Mouse (Mus musculus) small intestine, adult 2 months (tissue): ENCODE measurements around the gene Fam151b. TPM values are rescaled to one million over a fixed set of nuclear protein-coding genes. Genes with fewer than 3 reads are reported as not detected.
A peak's percentile ranks its signal among the peaks of the same experiment; 100 is the strongest.

Experiments
- H3K27ac ChIP-seq: fragments of 200-500 bp; 2 replicates; pipeline ENCODE4 v1.5.1; 2012; ENCODE audit warnings: low read depth, low read length, control low read depth, inconsistent platforms; ENCODE audit not compliant: insufficient read depth
- H3K27me3 ChIP-seq: fragments of 200-500 bp; 2 replicates; pipeline ENCODE4 v1.6.1; 2012; ENCODE audit warnings: mild to moderate bottlenecking, moderate library complexity, low read length, inconsistent platforms; ENCODE audit not compliant: control insufficient read depth, insufficient read depth
- H3K36me3 ChIP-seq: fragments of 200-500 bp; 2 replicates; pipeline ENCODE4 v1.6.1; 2012; ENCODE audit warnings: mild to moderate bottlenecking, low read length, control low read depth, inconsistent platforms; ENCODE audit not compliant: control insufficient read depth, insufficient read depth
- H3K4me1 ChIP-seq: fragments of 200-500 bp; 2 replicates; pipeline ENCODE4 v1.6.1; 2012; ENCODE audit warnings: low read length, inconsistent platforms, mixed read lengths; ENCODE audit not compliant: control insufficient read depth, insufficient read depth, insufficient read length
- H3K4me3 ChIP-seq: fragments of 200-500 bp; 2 replicates; pipeline ENCODE4 v1.5.1; 2012; ENCODE audit warnings: low read depth, mild to moderate bottlenecking, control low read depth, inconsistent platforms, low read length, moderate library complexity
- CTCF ChIP-seq: fragments of 200-500 bp; IDR thresholded peaks from 2 replicates; pipeline ENCODE4 v1.5.1; 2012; ENCODE audit warnings: low read depth, mild to moderate bottlenecking, control low read depth, inconsistent platforms, low read length, moderate library complexity, mixed read lengths; ENCODE audit not compliant: insufficient replicate concordance, insufficient read length; ENCODE audit errors: extremely low read depth
- POLR2A ChIP-seq: fragments of 200-500 bp; IDR thresholded peaks from 2 replicates; pipeline ENCODE4 v1.6.1; 2012; ENCODE audit warnings: low read depth, mild to moderate bottlenecking, control low read depth, inconsistent platforms, low read length, moderate library complexity
- WGBS: fragments of 180-500 bp; shearing (Covaris S2); methylation state at CpG from one replicate; pipeline ENCODE4 v1.1.7; 2018; 5-methylcytosine and 5-hydroxymethylcytosine counted together
- polyA plus RNA-seq: library from polyadenylated mRNA; depleted of rRNA; stranded (reverse); fragments of >200 nt; gene quantifications from 2 replicates; pipeline ENCODE4 v1.2.3, GENCODE M21; 2012

Fam151b gene
- polyA plus RNA-seq, 1 experiment, result 1.1 TPM

GRCm38 (mm10) chr13:92464698-92465097, 19.1 kb downstream of the Fam151b start:
- 33% methylated on average over 3 of the region's 3 CpGs for WGBS
- H3K4me3 ChIP-seq, result no peak overlapping the region

DNA sequence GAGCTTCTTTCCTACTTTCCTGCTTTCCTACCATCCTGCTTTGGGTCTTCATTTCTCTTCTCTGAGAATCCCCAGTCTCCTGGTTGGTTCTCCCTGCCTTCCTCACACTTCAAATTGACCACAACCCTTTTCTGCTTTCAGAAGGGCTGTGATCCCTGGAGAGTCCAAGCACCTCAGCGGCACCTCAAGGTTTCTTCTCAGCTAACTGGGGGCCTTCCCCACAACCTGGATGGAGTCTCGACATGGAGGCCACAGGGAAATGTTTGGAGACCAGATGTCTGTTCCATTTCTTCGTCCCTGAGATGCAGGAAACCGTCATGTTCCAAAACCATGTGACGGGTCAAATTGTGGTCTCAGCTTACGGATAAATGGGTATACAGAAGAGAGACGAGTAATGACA, 36.9 kb downstream of the Fam151b start:
- TF ChIP-seq POLR2A (no peak), CTCF (no peak)
- H3K27ac ChIP-seq, result no peak overlapping the region
- H3K4me3 ChIP-seq, result no peak overlapping the region
- H3K4me1 ChIP-seq, result no peaks in the 10 kb centered on the region; the same call in 1 of the 2 replicates
- WGBS, result 91% methylated on average over 7 of the region's 7 CpGs
- no peaks in the 10 kb centered on the region for H3K36me3 ChIP-seq
- H3K27me3 ChIP-seq, result no peaks in the 10 kb centered on the region

More at GRCm38 (mm10) chr13:92464698-92465097, 19.1 kb downstream of the Fam151b start:
- Histone ChIP-seq H3K27ac (no peak overlapping the region), H3K27me3 (no peaks in the 10 kb centered on the region), H3K36me3 (0 out of 2 replicates have a peak, but pooled peaks cover 2% of the 10 kb centered on the region), H3K4me1 (no peaks in the 10 kb centered on the region)
- TF ChIP-seq CTCF, result no peak
- TF ChIP-seq POLR2A, result no peak

- TF ChIP-seq POLR2A (no peak), CTCF (no peak)
- Histone ChIP-seq H3K27me3 (no peaks in the 10 kb centered on the region), H3K36me3 (no peaks in the 10 kb centered on the region), H3K4me1 (no peaks in the 10 kb centered on the region; the same call in 1 of the 2 replicates), H3K27ac (no peak overlapping the region), H3K4me3 (no peak overlapping the region)
- 75% methylated on average over 13 of the region's 13 CpGs for WGBS
Observed at GRCm38 (mm10) chr13:92440286-92440685, 43.5 kb downstream of the Fam151b start.

- TF ChIP-seq POLR2A, result no peak
- Histone ChIP-seq H3K27ac (no peak overlapping the region), H3K27me3 (no peaks in the 10 kb centered on the region), H3K36me3 (no peaks in the 10 kb centered on the region), H3K4me1 (no peaks in the 10 kb centered on the region), H3K4me3 (no peak overlapping the region)
- 80% methylated on average over 10 of the region's 10 CpGs for WGBS
Observed at GRCm38 (mm10) chr13:92438656-92439055, 45.2 kb downstream of the Fam151b start.

- TF ChIP-seq CTCF (no peak), POLR2A (no peak)
- H3K27ac ChIP-seq, result no peak overlapping the region
- H3K27me3 ChIP-seq, result peaks cover 27% of the 10 kb centered on the region
- WGBS, result 44% methylated on average over 4 of the region's 4 CpGs
- H3K4me3 ChIP-seq, result no peak overlapping the region
- peaks cover 12% of the 10 kb centered on the region for H3K4me1 ChIP-seq
- H3K36me3 ChIP-seq, result no peaks in the 10 kb centered on the region
Observed at GRCm38 (mm10) chr13:92427351-92427855, 56.4 kb downstream of the Fam151b start.

- TF ChIP-seq CTCF, result no peak
- TF ChIP-seq POLR2A, result no peak
- peaks cover 12% of the 10 kb centered on the region for H3K4me1 ChIP-seq
- 2% methylated on average over 92 of the region's 92 CpGs for WGBS
- no peak overlapping the region for H3K27ac ChIP-seq
- H3K36me3 ChIP-seq, result no peaks in the 10 kb centered on the region
- peak overlapping the region; percentile 46 for H3K4me3 ChIP-seq
- peaks cover 27% of the 10 kb centered on the region for H3K27me3 ChIP-seq
Observed at GRCm38 (mm10) chr13:92426294-92427051, 57.3 kb downstream of the Fam151b start.

- H3K27me3 ChIP-seq, result peaks cover 27% of the 10 kb centered on the region
- peaks cover 12% of the 10 kb centered on the region for H3K4me1 ChIP-seq
- no peaks in the 10 kb centered on the region for H3K36me3 ChIP-seq
- WGBS, result under 1% methylated on average over 54 of the region's 54 CpGs
- H3K4me3 ChIP-seq, result peak within 1 kb of the TSS; percentile 46
- TF ChIP-seq POLR2A (no peak), CTCF (no peak)
- H3K27ac ChIP-seq, result no peak within 1 kb of the TSS
Observed at GRCm38 (mm10) chr13:92425758-92426264, 58.0 kb downstream of the Fam151b start, which contains the start of gene Ankrd34b. Gene Ankrd34b (plus strand): TSS chr13:92425896.
